Mouse (Mus musculus) gastrocnemius, adult 2 months (tissue): ENCODE measurements around the gene Gm6408. TPM values are rescaled to one million over a fixed set of nuclear protein-coding genes. Genes with fewer than 3 reads are reported as not detected.
A peak's percentile ranks its signal among the peaks of the same experiment; 100 is the strongest.
"Not testable (repeated sequence)": the region's sequence is repeated elsewhere in the genome, so short reads cannot be mapped to it uniquely, and the experiment has no call there.

Experiments used
- DNase-seq: peaks from one replicate; pipeline ENCODE4 v3.0.0; 2022
- H3K27ac ChIP-seq: fragments of 200-600 bp; 2 replicates; pipeline ENCODE4 v1.8.1; 2022; ENCODE audit warnings: mild to moderate bottlenecking
- H3K4me3 ChIP-seq: fragments of 200-600 bp; 2 replicates; pipeline ENCODE4 v1.8.1; 2022; ENCODE audit warnings: mild to moderate bottlenecking, moderate library complexity
- CTCF ChIP-seq: fragments of 200-600 bp; IDR thresholded peaks from 2 replicates; pipeline ENCODE4 v1.8.1; 2022; ENCODE audit warnings: antibody characterized with exemption, mild to moderate bottlenecking, moderate library complexity
- intact Hi-C: fragments of 180-260 bp; cut with DNase I; formaldehyde crosslinking; loops from one replicate; pipeline ENCODE4 v1.15.1; 2025
- long read RNA-seq, 2 experiments: library from polyadenylated mRNA; stranded (forward); transcript quantifications; one replicate each; pipeline ENCODE4 v2.0.0; 2021
- total RNA-seq, 2 experiments: library from RNA; stranded (reverse); gene quantifications; 2 replicates each; pipeline ENCODE4 v1.2.3; 2021

The Gm6408 gene
- total RNA-seq: not detected
- long read RNA-seq, experiment 1: 0 reads
- long read RNA-seq, experiment 2: 0 reads

DNA sequence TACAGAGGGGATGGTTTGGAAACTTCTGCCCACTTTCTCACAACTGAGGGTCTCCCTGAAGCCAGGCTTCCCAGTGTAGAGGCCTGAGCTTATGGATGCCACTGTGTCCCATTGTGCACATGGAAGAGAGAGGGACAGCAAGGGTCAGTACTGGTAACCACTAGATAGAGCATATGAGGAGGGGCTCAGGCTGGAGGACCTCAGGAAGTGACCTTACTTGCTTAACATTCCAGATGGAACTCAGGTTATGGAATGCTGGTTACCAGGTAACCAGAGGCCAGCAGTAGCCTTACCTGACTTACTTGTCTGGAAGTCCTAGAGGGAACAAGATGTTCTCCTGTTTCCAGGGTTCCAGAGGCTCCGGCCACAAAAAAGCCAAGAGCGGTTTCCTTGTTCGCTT lies at the start of gene Gm6408:
Gm6408 (plus strand) TSS at position 301 of the 400 bp plus-strand sequence.
- DNase-seq, intact Hi-C loops, H3K4me3 ChIP-seq, H3K27ac ChIP-seq: not testable (repeated sequence)

DNA sequence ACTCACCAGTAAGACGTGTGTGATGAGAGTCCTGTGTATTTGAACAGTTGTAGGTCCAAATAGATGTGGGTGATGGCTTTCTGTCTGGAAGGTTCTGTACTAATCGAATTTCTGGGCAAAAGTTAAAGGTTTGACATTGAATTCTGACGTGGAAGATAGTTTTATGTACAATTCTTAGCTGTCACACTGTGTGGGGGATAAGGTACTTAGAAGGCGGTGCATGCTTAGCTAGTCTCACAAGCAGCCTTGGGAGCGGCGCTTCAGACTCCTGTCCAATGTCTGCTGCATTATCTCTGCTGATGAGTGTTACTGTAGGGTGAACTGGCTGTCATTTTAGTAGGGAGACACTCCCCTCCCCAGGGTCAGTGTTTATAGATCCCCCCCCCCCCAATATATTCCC lies 49.3 kb upstream of the Gm6408 start:
- Histone ChIP-seq H3K4me3 (no peak overlapping the region), H3K27ac (no peak overlapping the region)
- no peak for DNase-seq
- TF ChIP-seq CTCF: no peak
- intact Hi-C loops: no loop called here

DNA sequence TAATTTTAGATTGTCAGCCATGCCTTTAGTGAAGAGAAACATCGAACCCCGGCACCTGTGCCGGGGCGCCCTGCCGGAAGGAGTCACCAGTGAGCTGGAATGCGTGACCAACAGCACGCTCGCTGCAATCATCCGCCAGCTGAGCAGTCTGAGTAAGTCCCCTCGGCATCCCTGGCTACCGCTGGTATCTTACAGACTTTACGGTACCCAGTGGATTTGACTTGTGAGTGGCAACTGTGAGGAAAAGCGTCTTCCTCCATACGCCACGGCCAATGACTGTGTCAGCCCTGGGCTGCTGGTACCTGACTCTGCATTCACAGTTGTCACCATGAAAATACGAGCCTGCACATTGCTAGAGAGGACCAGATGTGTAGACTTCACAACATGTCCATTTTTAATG lies 46.4 kb upstream of the Gm6408 start:
- TF ChIP-seq CTCF: no peak
- intact Hi-C loops: no loop called here
- no peak overlapping the region for H3K27ac ChIP-seq
- no peak for DNase-seq
- no peak overlapping the region for H3K4me3 ChIP-seq

DNA sequence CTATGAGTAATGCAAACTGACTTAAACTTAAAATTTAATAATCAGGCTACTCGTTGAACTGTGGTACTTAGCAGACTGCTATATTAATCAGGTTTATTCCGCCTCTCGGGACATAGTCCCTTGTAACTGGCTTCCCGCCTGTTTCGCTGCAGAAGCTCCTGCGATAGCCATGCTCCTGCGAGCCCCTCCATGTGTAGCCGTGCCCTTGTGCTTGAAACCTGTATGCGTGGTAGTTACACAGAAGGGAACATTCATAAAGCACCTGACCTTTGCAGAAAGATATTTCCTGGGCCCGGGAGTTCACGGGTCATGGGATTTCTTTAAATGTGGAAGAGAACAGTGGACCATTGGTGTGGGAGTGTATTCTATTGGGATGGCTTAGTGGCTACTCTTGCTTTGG lies 45.0 kb upstream of the Gm6408 start:
- DNase-seq: no peak

GRCm38 (mm10) chr5:146439152-146439781 lies 42.5 kb upstream of the Gm6408 start:
- H3K4me3 ChIP-seq: no peak overlapping the region
- H3K27ac ChIP-seq: no peak overlapping the region
- no peak for DNase-seq
- no peak for TF ChIP-seq CTCF
- intact Hi-C loops: no loop called here

More for the DNA sequence above, 45.0 kb upstream of the Gm6408 start:
- Histone ChIP-seq H3K4me3 (no peak overlapping the region), H3K27ac (no peak overlapping the region)
- intact Hi-C loops: no loop called here
- TF ChIP-seq CTCF: no peak

- Histone ChIP-seq H3K4me3 (no peak overlapping the region), H3K27ac (no peak overlapping the region)
- DNase-seq: no peak
- intact Hi-C loops: no loop called here
- peak; percentile 2; the same call in 1 of the 2 replicates for TF ChIP-seq CTCF
Measured at GRCm38 (mm10) chr5:146440273-146440672, 41.5 kb upstream of the Gm6408 start.

GRCm38 (mm10) chr5:146442767-146443166 lies 39.0 kb upstream of the Gm6408 start:
- no peak for TF ChIP-seq CTCF
- Histone ChIP-seq H3K27ac (no peak overlapping the region), H3K4me3 (no peak overlapping the region)
- no peak for DNase-seq
- intact Hi-C loops: no loop called here

GRCm38 (mm10) chr5:146446633-146447032 lies 35.1 kb upstream of the Gm6408 start:
- intact Hi-C loops: no loop called here
- H3K27ac ChIP-seq: no peak overlapping the region
- H3K4me3 ChIP-seq: no peak overlapping the region
- no peak for DNase-seq
- TF ChIP-seq CTCF: no peak

DNA sequence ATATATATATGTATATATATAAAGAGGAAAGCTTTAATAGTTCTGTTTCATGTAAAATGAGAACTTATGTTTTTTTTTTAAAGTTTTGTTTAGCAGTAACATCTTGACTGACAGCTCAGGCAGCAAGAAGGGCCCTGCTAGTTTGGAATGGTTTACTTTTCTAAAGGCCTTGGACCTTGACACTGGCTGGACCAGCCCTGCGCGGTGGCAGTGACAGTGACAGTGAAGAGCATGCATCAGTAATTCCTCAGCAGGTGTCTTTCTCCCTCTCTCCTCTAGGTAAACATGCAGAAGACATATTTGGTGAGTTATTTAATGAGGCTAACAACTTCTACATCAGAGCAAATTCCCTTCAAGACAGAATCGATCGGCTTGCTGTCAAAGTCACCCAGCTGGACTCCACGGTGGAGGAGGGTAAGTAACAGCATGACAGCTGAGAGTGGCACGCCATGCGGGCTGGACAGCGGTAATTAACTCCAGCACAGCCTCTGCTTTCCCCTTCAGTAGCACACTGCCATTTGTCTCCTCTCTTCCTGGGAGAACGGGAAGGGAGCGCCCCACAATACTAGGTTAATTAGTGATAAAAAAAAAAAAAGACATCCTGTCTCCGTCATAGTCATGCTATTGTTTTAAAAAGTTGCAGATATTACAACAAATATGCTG lies 30.0 kb upstream of the Gm6408 start:
- Histone ChIP-seq H3K27ac (no peak overlapping the region), H3K4me3 (no peak overlapping the region)
- DNase-seq: no peak
- TF ChIP-seq CTCF: no peak
- intact Hi-C loops: no loop called here

- DNase-seq: no peak
- TF ChIP-seq CTCF: no peak
- intact Hi-C loops: no loop called here
- Histone ChIP-seq H3K27ac (no peak overlapping the region), H3K4me3 (no peak overlapping the region)
Measured at GRCm38 (mm10) chr5:146453556-146453955, 28.2 kb upstream of the Gm6408 start.

- intact Hi-C loops: no loop called here
- no peak for DNase-seq
Measured at GRCm38 (mm10) chr5:146461612-146462011, 20.2 kb upstream of the Gm6408 start.

GRCm38 (mm10) chr5:146466663-146467062 lies 15.1 kb upstream of the Gm6408 start:
- DNase-seq: no peak
- Histone ChIP-seq H3K4me3 (no peak overlapping the region), H3K27ac (no peak overlapping the region)
- no peak for TF ChIP-seq CTCF
- intact Hi-C loops: no loop called here

More at GRCm38 (mm10) chr5:146461612-146462011, 20.2 kb upstream of the Gm6408 start:
- TF ChIP-seq CTCF: no peak
- Histone ChIP-seq H3K27ac (no peak overlapping the region), H3K4me3 (no peak overlapping the region)

DNA sequence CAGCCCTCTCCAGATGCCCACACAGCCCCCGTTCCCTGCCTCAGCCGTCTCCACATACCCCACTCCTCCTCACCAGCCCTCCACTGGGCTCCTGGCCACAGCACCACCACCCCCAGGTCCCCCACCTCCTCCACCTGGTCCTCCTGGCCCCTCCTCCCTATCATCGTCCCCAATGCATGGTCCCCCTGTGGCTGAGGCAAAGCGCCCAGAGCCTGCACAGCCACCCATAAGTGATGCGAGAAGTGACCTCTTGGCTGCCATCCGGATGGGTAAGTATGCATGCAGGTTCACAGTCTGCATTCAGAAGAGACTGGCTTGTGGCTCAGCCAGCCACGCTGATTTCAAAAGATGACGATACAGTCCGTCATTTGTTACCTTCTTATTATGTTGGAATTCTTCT lies 13.5 kb upstream of the Gm6408 start:
- Histone ChIP-seq H3K27ac (no peak overlapping the region), H3K4me3 (no peak overlapping the region)
- no peak for DNase-seq
- no peak for TF ChIP-seq CTCF
- intact Hi-C loops: no loop called here

- DNase-seq: no peak
- Histone ChIP-seq H3K27ac (no peak overlapping the region), H3K4me3 (no peak overlapping the region)
- intact Hi-C loops: loop anchor here (10.0 kb wide), 1 partner anchor 136 kb away; no protein-coding TSS in a partner anchor
- TF ChIP-seq CTCF: no peak
Measured at GRCm38 (mm10) chr5:146470821-146471220, 10.9 kb upstream of the Gm6408 start.
